Mouse (Mus musculus) T-helper 2 cell (primary cell): ENCODE data around the gene Zfp952.
"Not testable (repeated sequence)": the region's sequence is repeated elsewhere in the genome, so short reads cannot be mapped to it uniquely, and the experiment has no call there.

Source experiments
- in situ Hi-C: fragments of 300-600 bp; cut with MboI, MseI; formaldehyde crosslinking; loops from one replicate; pipeline ENCODE4 v1.15.1; 2025; ENCODE audit warnings: high pct_unique_total_duplicates

Gene Zfp952

DNA sequence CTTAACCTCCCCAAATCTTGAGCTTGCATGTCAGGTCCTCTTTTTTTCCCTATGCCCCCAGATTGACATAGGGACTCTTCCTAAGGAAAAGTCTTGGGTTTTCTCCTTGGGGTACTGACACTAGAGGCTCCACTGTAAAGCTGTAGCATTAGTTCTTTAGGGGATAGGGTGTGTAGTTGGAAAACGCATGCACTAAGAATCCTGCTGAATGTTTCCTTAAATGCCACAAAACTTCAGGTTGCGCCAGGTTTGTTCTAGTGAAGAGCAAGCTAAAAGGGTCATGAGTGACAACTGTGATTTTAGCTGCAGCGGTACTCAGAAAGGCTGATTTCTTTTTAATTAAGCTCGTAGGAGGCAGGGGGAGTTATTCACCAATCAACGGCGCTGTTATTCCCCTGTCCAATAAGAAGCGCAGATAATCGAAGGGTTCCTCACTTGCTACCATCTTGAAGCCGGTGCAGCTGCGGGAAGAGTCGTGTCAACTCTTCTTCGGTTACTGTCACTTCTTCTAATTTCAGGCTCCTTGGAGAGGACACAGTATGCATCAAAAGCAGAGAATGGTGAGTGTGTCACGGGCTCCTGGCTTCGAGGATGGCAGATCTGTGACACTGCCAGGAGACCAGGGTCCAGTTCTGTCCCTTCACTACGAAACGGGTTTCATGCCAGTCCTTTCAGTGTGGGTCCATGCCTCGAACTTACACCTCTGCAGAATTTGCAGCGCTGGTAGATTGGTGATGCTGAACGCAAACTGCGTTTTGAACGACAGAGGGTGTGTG, at the start of gene Zfp952:
Gene Zfp952, plus strand, starts transcription at position 431 of the 776 bp plus-strand sequence.
- in situ Hi-C loops: no loop called here

GRCm38 (mm10) chr17:32943661-32944060, 49.3 kb upstream of the Zfp952 start:
- in situ Hi-C loops: no loop called here

DNA sequence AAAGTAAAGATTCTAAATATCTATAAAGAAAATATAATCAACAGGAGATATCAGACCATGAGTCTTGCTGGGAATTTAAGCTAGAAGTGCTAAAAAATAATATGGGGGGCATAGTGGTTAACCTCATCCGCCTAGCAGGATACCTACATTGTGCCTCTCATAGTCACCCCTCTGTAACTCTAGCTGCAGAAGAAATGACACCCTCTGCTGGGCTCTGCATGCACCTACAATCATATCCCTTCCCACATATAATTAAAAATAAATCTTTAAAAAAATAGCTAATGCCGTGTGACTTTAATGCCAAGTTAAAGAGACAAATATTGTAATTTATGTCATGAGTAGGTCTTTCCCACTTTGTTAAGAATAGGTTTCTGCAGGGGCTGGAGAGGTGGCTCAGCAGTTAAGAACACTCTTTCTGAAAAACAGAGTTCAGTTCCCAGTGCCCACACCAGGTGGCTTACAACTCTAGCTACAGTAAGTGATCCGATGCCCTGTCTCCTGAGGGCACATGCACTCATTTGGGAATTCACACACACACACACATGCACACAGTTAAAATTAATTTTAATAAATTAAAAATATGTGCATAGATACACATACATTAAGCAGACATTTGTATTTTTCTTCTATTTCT, 48.4 kb upstream of the Zfp952 start:
- in situ Hi-C loops: no loop called here

DNA sequence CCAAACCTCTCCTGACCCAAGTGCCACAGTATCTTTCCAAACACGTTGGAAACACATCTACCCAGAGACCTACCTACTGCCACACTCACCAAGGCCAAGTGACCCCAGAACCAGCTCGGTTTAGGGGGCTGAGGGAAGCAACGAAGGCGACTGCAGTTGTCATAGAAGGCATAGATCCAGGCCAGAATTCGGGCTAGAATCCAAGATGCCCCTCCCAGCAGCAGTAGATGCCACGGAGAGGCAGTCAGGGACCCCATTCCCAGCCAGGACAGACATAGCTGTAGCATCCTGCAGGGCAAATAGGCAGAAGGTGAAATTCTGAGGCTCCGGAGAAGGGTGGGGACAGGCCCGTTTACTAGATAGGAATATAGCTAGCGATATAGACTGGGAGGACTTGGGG, 46.2 kb upstream of the Zfp952 start:
- in situ Hi-C loops: no loop called here

DNA sequence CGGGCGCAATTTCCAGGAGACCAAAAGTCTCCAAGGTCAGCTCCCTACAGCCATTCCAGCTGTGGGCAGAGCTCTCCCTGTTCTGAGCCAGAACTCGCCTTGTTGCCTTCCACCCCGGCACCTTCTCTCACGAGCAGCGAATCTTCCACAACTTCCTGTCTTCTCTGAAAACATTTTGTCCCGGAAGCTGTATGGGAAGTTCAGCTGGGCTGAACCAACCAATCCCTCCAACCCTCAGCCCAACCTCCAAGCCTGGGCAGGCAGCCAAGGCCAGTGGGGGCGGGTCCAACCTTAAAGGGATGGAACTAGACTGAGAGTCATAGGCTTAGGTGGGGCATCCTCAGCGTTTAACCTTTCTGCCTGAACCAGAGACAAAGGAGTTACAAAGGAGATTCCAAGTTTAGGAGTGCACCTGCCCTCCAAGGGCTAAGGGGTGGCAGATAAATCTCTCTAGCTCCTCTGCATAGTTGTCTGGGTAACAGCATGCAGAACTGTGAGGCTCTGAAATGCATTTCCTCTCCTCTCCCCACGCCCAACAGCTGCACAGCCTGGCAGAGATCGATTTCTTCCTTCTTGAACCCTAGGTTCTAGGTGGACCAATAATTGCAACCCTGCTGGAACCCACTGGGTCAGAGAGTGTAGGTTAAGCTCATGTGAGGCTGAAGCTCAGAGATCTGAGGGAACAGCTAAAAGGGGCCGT, 45.6 kb upstream of the Zfp952 start, which contains the start of gene Cyp4f13:
Gene Cyp4f13, minus strand, starts transcription at position 188 of the 700 bp plus-strand sequence.
- in situ Hi-C loops: no loop called here

DNA sequence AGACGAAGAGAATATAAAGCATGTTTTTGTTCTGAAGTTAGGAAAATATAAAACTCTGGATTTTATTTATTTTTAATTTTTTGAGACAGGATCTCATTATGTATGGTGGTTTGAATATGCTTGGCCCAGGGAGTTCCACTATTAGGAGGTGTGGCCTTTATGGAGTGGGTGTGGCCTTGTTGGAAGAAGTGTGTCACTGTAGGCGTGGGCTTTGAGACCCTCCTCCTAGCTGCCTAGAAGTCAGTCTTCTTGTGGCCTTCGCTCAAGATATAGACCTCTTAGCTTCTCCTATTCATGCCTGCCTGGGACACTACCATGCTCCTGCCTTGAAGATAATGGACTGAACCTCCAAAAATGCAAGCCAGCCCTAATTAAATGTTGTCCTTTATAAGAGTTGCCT, 42.8 kb upstream of the Zfp952 start:
- in situ Hi-C loops: no loop called here

DNA sequence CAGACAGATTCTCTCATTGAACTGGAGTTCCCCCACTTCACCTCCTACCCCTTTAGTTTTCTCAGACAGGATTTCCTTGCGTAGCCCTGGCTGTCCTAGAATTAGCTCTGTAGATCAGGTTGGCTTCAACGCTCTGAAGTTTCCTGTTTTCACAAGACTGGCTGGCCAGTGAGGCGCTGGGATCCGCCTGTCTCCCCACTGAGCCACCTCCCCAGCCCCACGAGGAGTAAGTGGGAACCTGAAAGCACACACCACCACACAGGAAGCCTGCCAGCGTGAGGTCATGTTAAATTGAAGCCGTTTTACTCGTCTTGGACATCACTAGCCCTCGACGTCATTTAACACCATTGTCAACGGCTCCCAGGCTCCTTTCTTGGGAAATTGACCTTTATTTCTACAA, 41.9 kb upstream of the Zfp952 start:
- in situ Hi-C loops: no loop called here

DNA sequence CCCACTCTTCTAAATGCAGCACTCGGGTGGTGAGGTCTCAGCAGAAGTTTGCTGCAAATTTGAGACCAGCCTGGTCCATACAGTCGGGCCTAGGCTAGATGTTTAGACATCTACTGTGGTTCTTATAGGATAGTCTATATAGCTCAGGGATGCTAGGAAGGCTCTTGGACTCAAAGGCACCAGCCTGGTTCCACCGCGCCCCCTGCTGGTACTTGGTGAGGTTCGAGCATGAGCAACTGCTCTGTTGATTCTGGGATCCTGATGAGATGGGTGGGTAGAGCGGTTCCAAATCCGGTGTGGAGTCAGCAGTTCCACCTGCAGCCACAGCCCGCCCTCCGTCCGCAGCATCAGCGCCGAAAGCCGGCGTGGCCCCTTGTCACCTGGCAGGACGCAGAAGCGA, 41.5 kb upstream of the Zfp952 start:
- in situ Hi-C loops: no loop called here

- in situ Hi-C loops: no loop called here
Measured at GRCm38 (mm10) chr17:32965253-32965622, 27.7 kb upstream of the Zfp952 start.

DNA sequence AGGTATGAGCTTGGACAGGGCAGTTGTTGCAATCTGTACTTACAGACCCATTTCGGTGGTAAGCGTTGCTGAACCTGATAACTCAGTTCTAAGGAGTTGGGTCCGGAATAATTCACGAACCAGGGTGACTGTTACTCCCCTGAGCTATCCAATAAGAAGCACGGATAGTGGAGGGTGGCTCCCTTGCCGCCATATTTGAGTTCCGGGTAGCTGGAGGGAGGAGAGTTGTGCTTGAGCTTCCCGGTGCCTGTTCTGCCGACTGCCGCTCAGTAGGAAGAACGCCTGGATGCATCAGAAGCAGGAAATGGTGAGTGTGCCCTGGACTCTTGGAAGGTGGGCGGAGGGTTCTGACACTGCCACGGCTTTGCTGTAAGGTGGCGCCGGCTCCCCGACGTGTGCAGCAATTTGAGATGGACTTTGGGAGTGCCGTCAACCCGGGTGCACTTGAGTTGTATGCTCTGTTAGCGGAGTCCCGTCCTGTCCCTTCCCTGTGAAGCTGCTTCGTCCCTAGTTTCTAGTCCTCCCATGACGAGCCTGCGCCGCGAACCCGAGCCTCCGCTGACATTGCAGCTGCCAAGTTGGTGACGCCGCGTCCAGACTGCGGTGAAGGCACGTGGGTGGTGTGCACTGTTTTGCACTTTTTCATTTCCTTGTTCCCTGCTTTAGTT, 27.2 kb upstream of the Zfp952 start, which contains the start of gene Zfp472:
Gene Zfp472, plus strand, starts transcription at position 192 of the 668 bp plus-strand sequence.
- in situ Hi-C loops: no loop called here

GRCm38 (mm10) chr17:32981361-32981760, 11.6 kb upstream of the Zfp952 start:
- in situ Hi-C loops: loop anchor here (10.0 kb wide), 1 partner anchor 77 kb away; no protein-coding TSS in a partner anchor

DNA sequence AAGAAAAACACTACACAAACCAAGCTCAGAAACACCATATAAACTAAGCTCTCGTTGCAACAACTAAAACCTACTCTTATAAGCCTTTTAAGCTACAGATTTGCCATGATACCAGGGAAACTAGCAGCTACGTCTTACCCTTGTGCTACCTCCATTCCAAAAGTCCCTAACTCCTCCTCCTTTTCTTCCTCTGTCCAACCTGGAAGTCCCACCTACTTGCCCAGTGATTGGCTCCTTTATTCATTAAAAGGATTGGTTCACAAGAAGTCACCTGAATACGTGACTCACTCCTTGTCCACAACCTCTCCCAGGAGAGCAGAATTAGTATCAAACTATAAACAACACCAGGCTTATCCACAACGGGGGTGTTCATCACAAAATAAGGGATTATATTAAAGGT, 6.6 kb upstream of the Zfp952 start:
- in situ Hi-C loops: loop anchor here (10.0 kb wide), 1 partner anchor 82 kb away; no protein-coding TSS in a partner anchor

GRCm38 (mm10) chr17:32991965-32992698, 797 bp upstream of the Zfp952 start:
- in situ Hi-C loops: no loop called here

DNA sequence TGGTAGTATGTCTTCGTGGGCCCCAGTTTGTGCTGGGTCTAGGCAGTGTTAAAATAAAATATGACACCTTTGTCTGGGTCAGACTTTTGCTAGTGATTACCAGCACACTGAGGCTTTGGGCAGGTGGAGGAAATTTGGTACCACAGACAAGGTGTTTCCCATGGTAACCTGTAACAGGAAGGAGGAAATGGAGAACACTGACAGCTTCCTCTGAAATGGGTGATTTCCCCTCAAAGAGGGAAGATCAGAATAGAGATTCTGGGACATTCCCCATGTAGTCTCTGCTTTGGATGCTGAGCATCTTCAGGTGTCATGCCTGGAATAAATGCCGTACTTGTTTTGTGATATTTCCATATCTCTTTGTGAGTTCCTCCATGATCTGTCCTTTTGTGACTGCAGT, 5.6 kb downstream of the Zfp952 start:
- in situ Hi-C loops: no loop called here

GRCm38 (mm10) chr17:33008337-33008736, 15.4 kb downstream of the Zfp952 start:
- in situ Hi-C loops: no loop called here

DNA sequence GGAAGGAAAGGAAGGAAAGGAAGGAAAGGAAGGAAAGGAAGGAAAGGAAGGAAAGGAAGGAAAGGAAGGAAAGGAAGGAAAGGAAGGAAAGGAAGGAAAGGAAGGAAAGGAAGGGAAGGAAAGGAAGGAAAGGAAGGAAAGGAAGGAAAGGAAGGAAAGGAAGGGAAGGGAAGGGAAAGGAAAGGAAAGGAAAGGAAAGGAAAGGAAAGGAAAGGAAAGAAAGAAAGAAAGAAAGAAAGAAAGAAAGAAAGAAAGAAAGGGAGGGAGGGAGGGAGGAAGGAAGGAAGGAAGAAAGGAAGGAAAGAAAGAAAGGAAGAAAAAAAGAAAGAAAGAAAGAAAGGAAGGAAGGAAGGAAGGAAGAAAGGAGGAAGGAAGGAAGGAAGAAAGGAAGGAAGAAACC, 27.5 kb downstream of the Zfp952 start:
- in situ Hi-C loops: not testable (repeated sequence)

GRCm38 (mm10) chr17:33032376-33032775, 39.4 kb downstream of the Zfp952 start:
- in situ Hi-C loops: no loop called here

DNA sequence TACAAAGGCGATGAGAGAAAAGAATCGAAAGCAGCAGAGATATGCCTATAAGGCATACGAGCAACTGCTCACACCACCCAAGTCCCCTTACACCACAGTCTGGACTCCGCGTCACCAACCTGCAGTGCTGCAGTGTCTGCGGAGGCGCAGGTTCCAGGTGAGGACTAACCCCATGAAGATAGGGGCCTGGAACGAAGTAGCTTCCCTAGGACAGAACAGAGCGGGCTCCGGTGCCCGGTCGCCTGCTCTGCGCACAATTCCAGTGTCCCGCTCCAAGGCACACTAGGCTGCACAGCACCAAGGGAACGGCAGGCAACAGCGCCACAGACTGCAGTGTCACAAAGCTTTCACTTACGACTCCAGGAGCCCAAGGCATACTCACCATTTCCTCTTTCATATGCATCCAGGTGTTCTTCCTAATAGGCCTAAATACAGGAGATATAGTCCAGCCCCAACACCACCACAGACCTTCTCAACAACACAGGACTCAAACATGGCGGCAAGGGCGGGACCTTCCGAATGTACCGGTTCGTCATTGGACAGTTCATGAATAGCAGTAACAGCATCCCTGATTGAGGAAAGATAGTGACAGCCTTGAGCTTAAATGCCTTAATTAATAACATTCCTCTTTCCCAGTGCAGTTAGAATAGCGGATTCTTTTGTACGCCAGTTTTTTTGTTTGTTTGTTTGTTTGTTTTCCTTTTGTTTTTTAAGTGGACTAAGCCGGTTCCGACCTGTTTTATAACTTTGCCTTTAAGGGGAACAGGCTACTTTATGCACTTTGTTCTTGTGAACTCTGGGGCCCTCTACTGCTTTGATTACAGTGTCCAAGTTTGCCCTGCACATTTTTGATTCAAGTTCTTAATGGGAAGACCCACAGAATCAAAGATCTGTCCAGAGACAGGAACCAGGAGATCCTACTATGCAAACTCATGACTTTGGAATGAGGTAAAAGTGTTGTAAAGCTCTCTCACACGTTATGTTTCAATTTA, 40.3 kb downstream of the Zfp952 start, which contains the start of gene Zfp763:
Gene Zfp763, minus strand, starts transcription at position 503 of the 992 bp plus-strand sequence.
- in situ Hi-C loops: no loop called here
